Mouse (Mus musculus) lung, embryonic 15.5 days (tissue): ENCODE data around the gene Shcbp1l. TPM values are rescaled to one million over a fixed set of nuclear protein-coding genes. Genes with fewer than 3 reads are reported as not detected.

Source experiments
- ATAC-seq: fragments of 200-750 bp; cut with Nextera tagmentation; 2 replicates; pipeline ENCODE4 v1.8.0; 2017; ENCODE audit warnings: moderate number of reproducible peaks, borderline replicate concordance; ENCODE audit not compliant: low FRiP score, low TSS enrichment; ENCODE audit errors: extremely low read depth
- H3K27ac ChIP-seq: fragments of 300-500 bp; sonication (generic); 2 replicates; pipeline ENCODE4 v1.5.1; 2015; ENCODE audit warnings: moderate library complexity, mild to moderate bottlenecking, inconsistent platforms
- H3K27me3 ChIP-seq: fragments of 300-500 bp; sonication (generic); 2 replicates; pipeline ENCODE4 v1.6.1; 2015; ENCODE audit warnings: inconsistent platforms
- H3K36me3 ChIP-seq: fragments of 300-500 bp; sonication (generic); 2 replicates; pipeline ENCODE4 v1.6.1; 2015; ENCODE audit warnings: inconsistent platforms
- H3K4me1 ChIP-seq: fragments of 300-500 bp; sonication (generic); 2 replicates; pipeline ENCODE4 v1.6.1; 2015; ENCODE audit warnings: inconsistent platforms
- H3K4me2 ChIP-seq: fragments of 300-500 bp; sonication (generic); 2 replicates; pipeline ENCODE4 v1.6.1; 2015; ENCODE audit warnings: inconsistent platforms, mild to moderate bottlenecking, moderate library complexity
- H3K4me3 ChIP-seq: fragments of 300-500 bp; sonication (generic); 2 replicates; pipeline ENCODE4 v1.5.1; 2015; ENCODE audit warnings: mild to moderate bottlenecking, inconsistent platforms
- H3K9ac ChIP-seq: fragments of 300-500 bp; sonication (generic); 2 replicates; pipeline ENCODE4 v1.6.1; 2015; ENCODE audit warnings: inconsistent platforms
- H3K9me3 ChIP-seq: fragments of 300-500 bp; sonication (generic); 2 replicates; pipeline ENCODE4 v1.6.1; 2016; ENCODE audit warnings: inconsistent platforms
- WGBS: fragments of 180-500 bp; shearing (Covaris S2); methylation state at CpG from one replicate; pipeline ENCODE4 v1.1.7; 2015; 5-methylcytosine and 5-hydroxymethylcytosine counted together
- polyA plus RNA-seq: library from polyadenylated mRNA; unstranded; fragments of >200 nt; fragmentation: Nextera tagmentation; extraction: Ambion mirVana; gene quantifications from 2 replicates; pipeline ENCODE4 v1.2.1, GENCODE M21; 2015

Gene Shcbp1l
- polyA plus RNA-seq, 1 experiment from 2014 or later: 0.36 TPM

DNA sequence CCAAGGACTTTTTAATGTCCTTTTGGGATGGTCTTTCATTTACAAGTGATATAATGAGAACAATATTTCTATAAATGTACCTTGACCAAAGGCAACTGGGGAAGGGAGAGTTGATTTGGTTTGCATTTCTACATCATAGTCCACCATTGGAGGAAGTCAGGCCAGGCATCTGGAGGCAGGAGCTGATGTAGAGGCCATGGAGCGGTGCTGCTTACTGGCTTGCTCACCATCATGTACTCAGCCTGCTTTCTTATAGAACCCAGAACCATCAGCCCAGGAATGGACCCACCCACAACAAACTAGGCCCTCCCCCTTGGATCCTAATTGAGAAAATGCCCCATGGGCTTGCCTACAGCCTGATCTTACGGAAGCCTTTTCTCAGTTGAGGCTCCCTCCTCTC, 7.4 kb downstream of the Shcbp1l start:
- Histone ChIP-seq H3K4me3 (no peak overlapping the region), H3K9ac (no peak overlapping the region), H3K4me2 (no peak overlapping the region), H3K36me3 (no peaks in the 10 kb centered on the region), H3K4me1 (no peaks in the 10 kb centered on the region), H3K27ac (no peak overlapping the region), H3K9me3 (no peaks in the 10 kb centered on the region), H3K27me3 (no peaks in the 10 kb centered on the region)
- ATAC-seq: no peak
- WGBS: 95% methylated on average over 2 of the region's 2 CpGs

DNA sequence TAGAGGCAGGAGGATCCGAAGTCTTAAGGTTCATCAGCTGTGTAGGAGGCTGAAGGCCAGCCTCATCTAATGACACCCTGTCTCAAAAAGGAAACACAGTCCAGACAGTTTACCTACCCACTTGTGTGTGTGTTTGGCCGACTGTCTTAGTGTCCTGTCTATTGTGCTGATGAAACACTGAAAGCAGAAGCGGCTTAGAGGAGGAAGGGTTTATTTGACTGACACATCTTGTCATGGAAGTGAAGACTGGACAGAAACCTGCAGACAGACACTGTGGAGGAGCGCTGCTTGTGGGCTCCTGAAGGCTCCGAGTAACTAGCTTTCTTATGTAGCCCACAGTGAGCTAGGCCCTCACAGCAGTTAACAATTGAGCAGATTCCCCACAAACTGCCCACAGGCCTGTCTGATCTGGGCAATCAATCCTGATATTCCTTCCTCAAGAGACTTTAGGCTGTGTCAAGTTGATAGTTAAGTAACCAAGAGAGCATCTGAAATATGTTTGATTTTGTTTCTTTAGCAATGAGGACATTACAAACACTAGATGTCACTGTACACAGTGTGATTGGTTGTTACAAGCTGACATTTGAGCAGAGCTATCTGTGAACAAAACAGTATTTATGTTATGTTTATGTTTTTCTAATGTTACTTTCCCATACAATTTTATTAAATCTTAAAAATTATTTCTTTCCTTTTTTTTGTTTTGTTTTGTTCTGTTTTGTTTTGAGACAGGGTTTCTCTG, 9.1 kb downstream of the Shcbp1l start:
- ATAC-seq: no peak
- no peak overlapping the region for H3K27ac ChIP-seq
- no peaks in the 10 kb centered on the region for H3K36me3 ChIP-seq
- no peaks in the 10 kb centered on the region for H3K4me1 ChIP-seq
- H3K27me3 ChIP-seq: no peaks in the 10 kb centered on the region
- no peak overlapping the region for H3K4me3 ChIP-seq
- H3K9ac ChIP-seq: no peak overlapping the region
- no peaks in the 10 kb centered on the region for H3K9me3 ChIP-seq
- no peak overlapping the region for H3K4me2 ChIP-seq
- 76% methylated on average over 5 of the region's 5 CpGs for WGBS

DNA sequence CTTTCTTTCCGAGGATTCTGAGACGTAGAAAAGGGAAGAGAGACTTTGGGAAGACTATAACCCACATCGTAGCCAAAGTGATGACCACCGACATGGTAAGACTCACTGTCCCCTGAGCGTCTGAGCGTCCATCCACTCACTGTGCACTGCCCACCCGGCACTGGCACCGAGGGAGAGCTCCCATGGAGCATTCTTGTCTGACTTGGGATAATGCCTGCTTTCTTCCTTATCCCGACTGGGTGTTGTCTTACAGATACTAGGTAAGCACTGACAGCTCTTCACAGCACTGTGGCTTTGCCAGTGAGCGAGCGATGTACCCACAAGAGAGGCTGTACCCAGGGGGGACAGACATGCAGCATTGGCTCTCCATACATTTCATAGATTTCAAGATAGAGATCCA, 12.6 kb downstream of the Shcbp1l start:
- Histone ChIP-seq H3K4me2 (no peak overlapping the region), H3K9ac (no peak overlapping the region), H3K4me1 (no peaks in the 10 kb centered on the region), H3K4me3 (no peak overlapping the region), H3K36me3 (no peaks in the 10 kb centered on the region), H3K9me3 (no peaks in the 10 kb centered on the region), H3K27ac (no peak overlapping the region), H3K27me3 (no peaks in the 10 kb centered on the region)
- no peak for ATAC-seq
- WGBS: 81% methylated on average over 11 of the region's 11 CpGs

DNA sequence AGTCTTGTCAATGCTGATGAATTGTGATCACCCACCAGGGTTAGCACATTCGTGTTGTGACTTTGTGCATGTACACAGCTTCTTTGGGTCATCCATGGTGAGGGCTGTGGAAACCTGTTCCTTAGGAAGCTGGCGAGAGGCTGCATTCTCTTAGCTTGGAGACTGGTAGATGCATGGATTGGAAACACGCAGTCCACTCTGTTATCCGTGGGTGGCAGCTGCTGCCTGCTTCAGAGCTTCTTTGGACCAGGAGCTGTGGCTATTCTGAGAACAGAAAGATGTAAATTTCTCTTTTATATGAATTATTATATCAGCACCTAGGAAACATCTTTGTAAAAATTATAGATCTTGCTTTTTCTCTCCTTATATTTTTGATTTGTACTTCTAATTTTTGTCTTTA, 15.8 kb downstream of the Shcbp1l start:
- Histone ChIP-seq H3K9ac (no peak overlapping the region), H3K27ac (no peak overlapping the region), H3K4me1 (no peaks in the 10 kb centered on the region), H3K27me3 (no peaks in the 10 kb centered on the region), H3K9me3 (no peaks in the 10 kb centered on the region), H3K4me3 (no peak overlapping the region), H3K4me2 (no peak overlapping the region), H3K36me3 (no peaks in the 10 kb centered on the region)
- WGBS: 80% methylated on average over 4 of the region's 4 CpGs
- no peak for ATAC-seq

DNA sequence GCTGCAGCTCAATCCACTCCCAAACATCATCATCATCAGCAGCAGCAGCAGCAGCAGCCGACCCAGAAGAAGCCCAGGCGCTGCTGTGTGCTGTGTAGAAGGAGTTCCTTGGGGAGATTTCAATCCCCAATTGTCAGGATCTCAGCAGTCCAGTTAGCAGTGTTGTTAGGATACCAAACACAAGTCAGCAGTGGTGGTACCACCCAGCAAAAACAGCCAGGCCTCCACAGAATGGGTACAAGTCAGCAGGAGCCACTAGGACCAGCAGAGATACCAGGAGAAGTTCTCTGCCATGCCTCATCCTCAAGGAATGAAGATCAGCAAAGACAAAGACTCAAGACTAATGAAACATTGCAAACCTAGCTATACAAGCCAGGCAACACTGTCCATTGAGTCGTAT, 16.7 kb downstream of the Shcbp1l start:
- Histone ChIP-seq H3K9me3 (no peaks in the 10 kb centered on the region), H3K4me2 (no peak overlapping the region), H3K27ac (no peak overlapping the region), H3K36me3 (no peaks in the 10 kb centered on the region), H3K4me1 (no peaks in the 10 kb centered on the region), H3K27me3 (no peaks in the 10 kb centered on the region), H3K9ac (no peak overlapping the region), H3K4me3 (no peak overlapping the region)
- 72% methylated on average over 3 of the region's 3 CpGs for WGBS
- ATAC-seq: no peak

DNA sequence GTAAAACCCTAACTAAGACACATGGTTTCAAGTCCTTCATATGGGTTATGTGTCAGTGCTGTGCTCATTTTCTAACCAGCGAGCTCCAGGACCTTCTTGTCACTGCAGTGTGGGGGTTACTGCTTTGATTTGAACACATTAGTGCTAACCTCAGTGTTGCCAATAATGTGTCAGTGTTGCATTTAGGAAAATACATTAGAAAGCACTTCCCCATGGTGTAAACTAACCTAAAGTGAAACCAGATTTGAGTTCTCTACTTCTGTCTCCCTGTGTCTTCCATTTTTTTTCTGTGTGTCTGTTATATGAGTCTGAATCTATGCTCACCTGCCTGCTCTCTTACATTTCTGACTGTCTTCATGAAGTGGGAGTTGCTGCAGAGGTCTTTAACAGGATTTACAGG, 18.1 kb downstream of the Shcbp1l start:
- no peak for ATAC-seq
- no peak overlapping the region for H3K9ac ChIP-seq
- H3K4me1 ChIP-seq: no peaks in the 10 kb centered on the region
- H3K27ac ChIP-seq: no peak overlapping the region
- H3K9me3 ChIP-seq: no peaks in the 10 kb centered on the region
- WGBS: 79% methylated on average over 1 of the region's 1 CpGs
- H3K4me2 ChIP-seq: no peak overlapping the region
- H3K4me3 ChIP-seq: no peak overlapping the region
- H3K27me3 ChIP-seq: no peaks in the 10 kb centered on the region
- H3K36me3 ChIP-seq: no peaks in the 10 kb centered on the region

DNA sequence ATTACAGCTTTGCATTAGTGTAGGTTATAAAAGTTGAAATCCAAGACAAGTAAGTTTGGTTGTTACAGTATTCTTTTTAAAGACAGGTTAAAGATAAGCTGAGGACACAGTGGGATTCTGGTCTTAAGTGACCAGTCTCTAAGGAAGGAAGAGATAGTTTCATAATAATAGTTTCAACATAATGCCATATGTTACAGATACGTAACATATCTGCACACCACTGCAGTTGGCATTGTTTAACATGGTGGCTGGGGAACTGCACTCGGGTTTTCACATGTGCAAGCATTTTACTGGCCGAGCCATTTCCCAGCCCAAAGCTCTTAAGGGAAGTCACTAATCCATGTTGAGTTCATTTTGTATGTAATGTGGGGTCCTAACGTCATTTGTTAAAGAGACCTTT, 18.7 kb downstream of the Shcbp1l start:
- Histone ChIP-seq H3K4me2 (no peak overlapping the region), H3K27ac (no peak overlapping the region), H3K36me3 (no peaks in the 10 kb centered on the region), H3K27me3 (no peaks in the 10 kb centered on the region), H3K9me3 (no peaks in the 10 kb centered on the region), H3K4me1 (no peaks in the 10 kb centered on the region), H3K4me3 (no peak overlapping the region), H3K9ac (no peak overlapping the region)
- WGBS: 80% methylated on average over 4 of the region's 4 CpGs
- ATAC-seq: no peak

DNA sequence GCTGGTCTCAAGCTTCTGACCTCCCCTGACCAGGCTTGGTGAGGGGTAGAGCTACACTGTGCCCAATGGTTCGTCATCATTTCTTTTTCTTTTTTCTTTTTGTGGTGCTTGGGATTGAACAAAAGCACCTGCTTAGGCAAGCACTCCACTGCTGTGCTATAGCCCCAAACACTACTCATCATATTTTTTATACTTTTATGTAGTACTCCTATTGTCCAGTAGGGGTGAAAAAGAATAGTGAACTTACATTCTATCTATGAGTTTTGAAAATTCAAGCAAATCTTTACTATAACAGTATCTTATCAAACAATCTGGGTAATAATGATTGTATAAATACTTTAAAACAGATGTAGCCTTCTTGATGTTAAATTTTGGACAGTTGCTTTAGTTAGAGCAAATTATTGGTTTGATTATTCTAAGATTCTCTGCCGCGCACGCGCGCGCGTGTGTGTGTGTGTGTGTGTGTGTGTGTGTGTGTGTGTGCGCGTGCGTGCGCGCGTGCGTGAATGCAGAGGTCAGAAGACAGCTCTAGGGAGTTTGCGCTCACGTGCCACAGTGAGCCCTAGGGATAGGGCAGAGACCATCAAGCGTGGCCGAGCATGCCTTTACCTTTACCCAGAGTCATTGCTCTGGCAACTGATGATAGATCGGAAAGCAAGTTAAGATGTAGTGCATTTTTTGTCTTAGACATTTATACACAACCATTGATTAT, 21.3 kb downstream of the Shcbp1l start:
- H3K9ac ChIP-seq: no peak overlapping the region
- no peak overlapping the region for H3K4me2 ChIP-seq
- WGBS: 96% methylated on average over 20 of the region's 20 CpGs
- H3K27me3 ChIP-seq: no peaks in the 10 kb centered on the region
- no peaks in the 10 kb centered on the region for H3K9me3 ChIP-seq
- ATAC-seq: no peak
- H3K27ac ChIP-seq: no peak overlapping the region
- H3K4me3 ChIP-seq: no peak overlapping the region
- H3K36me3 ChIP-seq: no peaks in the 10 kb centered on the region
- no peaks in the 10 kb centered on the region for H3K4me1 ChIP-seq

DNA sequence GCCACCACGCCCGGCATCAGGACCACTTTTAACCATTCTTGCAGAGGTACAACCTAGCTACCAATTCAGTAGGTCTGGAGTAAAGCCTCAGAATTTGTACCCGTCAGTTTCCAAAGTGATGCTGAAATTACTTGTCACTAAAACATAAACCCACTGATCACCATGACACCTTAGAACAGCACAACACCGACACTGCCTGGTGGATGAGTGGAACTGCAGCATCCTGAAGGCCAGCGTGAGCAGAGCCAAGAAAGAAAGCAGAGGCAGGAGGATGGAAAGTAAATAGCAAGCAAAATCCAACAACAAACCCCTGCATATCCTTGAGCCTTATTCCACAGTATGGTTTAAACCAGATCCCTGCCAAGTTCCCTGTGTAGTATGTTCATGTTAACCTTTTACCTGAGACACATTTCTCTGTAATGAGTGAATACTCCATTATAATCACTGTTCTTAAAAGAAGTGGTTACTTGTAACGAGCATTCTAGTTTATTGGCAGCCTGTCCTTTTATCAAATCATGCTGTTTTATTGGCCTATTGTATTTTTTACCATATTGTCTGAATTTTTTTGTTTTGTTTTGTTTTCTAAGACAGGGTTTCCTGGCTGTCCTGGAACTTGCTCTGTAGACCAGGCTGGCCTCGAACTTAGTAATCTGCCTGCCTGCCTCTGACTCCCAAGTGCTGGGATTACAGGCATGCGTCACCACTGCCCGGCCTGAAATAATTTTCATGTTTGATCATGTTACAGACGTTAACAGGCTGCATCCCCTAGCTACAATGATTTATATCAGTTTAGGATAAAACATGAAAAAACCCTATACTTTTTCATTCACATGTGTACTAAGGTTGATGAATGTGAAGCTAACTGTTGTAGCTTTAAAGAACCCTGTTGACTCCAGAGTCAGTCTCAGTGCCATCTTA, 26.5 kb downstream of the Shcbp1l start:
- 65% methylated on average over 10 of the region's 10 CpGs for WGBS
- Histone ChIP-seq H3K4me1 (no peaks in the 10 kb centered on the region), H3K9me3 (no peaks in the 10 kb centered on the region), H3K27ac (no peak overlapping the region), H3K4me2 (no peak overlapping the region), H3K4me3 (no peak overlapping the region), H3K36me3 (peaks cover 35% of the 10 kb centered on the region), H3K27me3 (no peaks in the 10 kb centered on the region), H3K9ac (no peak overlapping the region)
- ATAC-seq: no peak

DNA sequence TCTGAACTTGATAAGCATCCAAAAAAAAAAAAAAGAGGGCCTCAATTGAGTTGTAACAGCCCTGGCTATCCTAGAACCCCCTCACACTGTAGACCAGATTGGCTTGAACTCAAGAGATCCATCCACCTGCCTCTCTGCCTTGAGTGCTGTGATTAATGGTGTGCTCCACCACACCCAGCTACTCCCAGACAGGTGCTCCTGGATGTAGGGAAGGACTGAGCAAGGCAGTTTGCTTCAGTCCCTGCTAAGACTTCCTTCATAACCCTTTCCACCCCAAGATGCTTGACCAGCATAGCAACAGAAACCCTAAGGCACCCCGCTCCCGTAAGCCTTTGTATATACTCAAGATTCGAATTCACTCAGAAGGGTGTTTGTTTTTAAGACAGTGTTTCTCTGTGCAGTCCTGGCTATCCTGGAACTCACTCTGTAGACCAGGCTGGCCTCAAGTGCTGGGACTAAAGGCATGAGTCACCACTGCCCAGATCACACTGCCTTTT, 28.2 kb downstream of the Shcbp1l start:
- H3K4me2 ChIP-seq: no peak overlapping the region
- H3K9ac ChIP-seq: no peak overlapping the region
- no peaks in the 10 kb centered on the region for H3K9me3 ChIP-seq
- H3K27me3 ChIP-seq: no peaks in the 10 kb centered on the region
- no peaks in the 10 kb centered on the region for H3K4me1 ChIP-seq
- WGBS: 64% methylated on average over 3 of the region's 3 CpGs
- no peak overlapping the region for H3K27ac ChIP-seq
- H3K4me3 ChIP-seq: no peak overlapping the region
- ATAC-seq: no peak
- H3K36me3 ChIP-seq: peaks cover 47% of the 10 kb centered on the region

DNA sequence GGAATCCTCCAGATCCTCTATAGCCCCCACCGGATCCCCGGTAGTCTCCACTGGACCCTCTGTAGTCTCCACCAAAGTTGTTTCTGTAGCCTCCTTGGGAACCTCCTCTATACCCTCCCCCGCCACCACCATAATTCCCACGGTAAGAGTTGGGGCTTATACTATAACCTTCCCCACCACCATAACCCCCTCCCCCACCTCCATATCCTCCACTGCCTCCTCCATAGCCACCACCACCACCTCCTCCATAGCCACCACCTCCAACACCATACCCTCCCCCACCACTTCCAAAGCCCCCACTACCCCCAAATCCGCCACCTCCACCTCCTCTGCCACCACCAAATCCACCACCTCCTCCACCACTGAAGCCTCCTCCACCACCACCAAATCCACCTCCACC, 31.2 kb downstream of the Shcbp1l start:
- no peak for ATAC-seq
- Histone ChIP-seq H3K36me3 (peaks cover 73% of the 10 kb centered on the region), H3K4me3 (no peak overlapping the region), H3K9ac (no peak overlapping the region), H3K27ac (no peak overlapping the region), H3K4me2 (no peak overlapping the region), H3K4me1 (no peaks in the 10 kb centered on the region), H3K27me3 (no peaks in the 10 kb centered on the region), H3K9me3 (no peaks in the 10 kb centered on the region)
- 81% methylated on average over 5 of the region's 5 CpGs for WGBS

DNA sequence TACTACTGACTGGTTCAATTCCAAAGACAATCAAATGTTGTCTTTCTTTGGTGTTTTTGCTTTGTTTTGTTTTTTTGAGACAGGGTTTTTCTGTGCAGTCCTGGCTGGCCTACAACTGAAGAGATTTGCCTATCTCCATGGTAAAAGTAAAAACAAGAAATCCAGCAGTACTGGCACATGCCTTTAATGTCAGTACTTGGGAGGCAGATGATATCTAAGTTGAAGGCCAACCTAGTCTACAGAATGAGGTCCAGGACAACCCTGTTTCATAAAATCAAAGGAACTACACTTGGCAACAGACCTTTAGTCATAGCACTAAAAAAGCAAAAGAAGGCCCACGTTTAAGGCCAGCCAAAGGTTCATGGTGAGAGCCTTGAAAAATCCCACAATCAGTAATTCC, 36.8 kb downstream of the Shcbp1l start:
- Histone ChIP-seq H3K36me3 (peaks cover 80% of the 10 kb centered on the region), H3K4me2 (no peak overlapping the region), H3K4me3 (no peak overlapping the region), H3K27ac (no peak overlapping the region), H3K9me3 (no peaks in the 10 kb centered on the region), H3K4me1 (no peaks in the 10 kb centered on the region), H3K27me3 (no peaks in the 10 kb centered on the region), H3K9ac (no peak overlapping the region)
- no peak for ATAC-seq
- WGBS: 86% methylated on average over 1 of the region's 1 CpGs
